Mouse (Mus musculus): ENCODE data around the gene Fam227a. TPM values are rescaled to one million over a fixed set of nuclear protein-coding genes. Genes with fewer than 3 reads are reported as not detected.
"Not testable (repeated sequence)": the region's sequence is repeated elsewhere in the genome, so short reads cannot be mapped to it uniquely, and the experiment has no call there.

Fam227a gene
- polyA plus RNA-seq, 1 experiment from 2014 or later = 2.5 TPM

DNA sequence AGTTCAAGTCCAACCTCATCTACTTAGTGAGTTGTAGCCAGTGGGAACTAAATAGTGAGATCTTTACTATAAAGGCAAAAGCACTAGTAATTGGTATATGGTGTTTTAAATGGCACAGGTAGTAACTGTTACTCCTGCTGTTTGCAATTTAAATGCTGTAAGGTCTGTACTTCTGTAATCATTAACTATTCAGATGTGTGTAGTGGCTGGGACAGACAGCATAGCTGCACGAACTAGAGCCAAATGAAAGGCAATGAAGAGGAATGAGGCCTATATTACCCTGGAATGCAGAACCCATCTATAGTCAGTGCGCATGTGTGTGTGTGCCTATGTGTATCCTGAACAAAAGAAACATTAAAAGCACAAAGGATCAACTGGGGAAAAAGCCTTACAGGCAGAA, 19.2 kb upstream of the Fam227a start:
- Histone ChIP-seq H3K27me3 (ENCODE audit: poor library complexity, severe bottlenecking) (no peaks in the 10 kb centered on the region), H3K4me3 (no peak overlapping the region), H3K9me3 (no peaks in the 10 kb centered on the region), H3K27ac (no peak overlapping the region), H3K36me3 (replicated peaks) (peaks cover 61% of the 10 kb centered on the region), H3K4me1 (peaks cover 7% of the 10 kb centered on the region; the same call in 1 of the 2 replicates)
- DNase-seq (ENCODE audit: extremely low spot score, low spot score) = no peak
- WGBS = 93% methylated on average over 2 of the region's 2 CpGs

- WGBS = 91% methylated on average over 11 of the region's 11 CpGs
- H3K9me3 ChIP-seq; DNase-seq (ENCODE audit: extremely low spot score, low spot score); H3K4me1 ChIP-seq; H3K27ac ChIP-seq; H3K27me3 ChIP-seq (ENCODE audit: poor library complexity, severe bottlenecking): not testable (repeated sequence)
- Histone ChIP-seq H3K36me3 (replicated peaks) (peaks cover 64% of the 10 kb centered on the region), H3K4me3 (peak overlapping the region; percentile 94)
Observed at GRCm38 (mm10) chr15:79671828-79672348, 13.1 kb upstream of the Fam227a start.

- H3K4me3 ChIP-seq = peak overlapping the region; percentile 94
- H3K27ac ChIP-seq = peak overlapping the region; percentile 92
- DNase-seq (ENCODE audit: extremely low spot score, low spot score) = no peak
- under 1% methylated on average over 37 of the region's 37 CpGs for WGBS
- peaks cover 7% of the 10 kb centered on the region for H3K4me1 ChIP-seq
- no peaks in the 10 kb centered on the region for H3K27me3 ChIP-seq (ENCODE audit: poor library complexity, severe bottlenecking)
- peaks cover 64% of the 10 kb centered on the region for H3K36me3 ChIP-seq (replicated peaks)
- H3K9me3 ChIP-seq = no peaks in the 10 kb centered on the region
Observed at GRCm38 (mm10) chr15:79670972-79671299, 12.2 kb upstream of the Fam227a start.

- 20% methylated on average over 33 of the region's 33 CpGs for WGBS
- peak within 1 kb of the TSS; percentile 94 for H3K4me3 ChIP-seq
- peak within 1 kb of the TSS; percentile 92 for H3K27ac ChIP-seq
- no peaks in the 10 kb centered on the region for H3K9me3 ChIP-seq
- H3K36me3 ChIP-seq (replicated peaks) = peaks cover 64% of the 10 kb centered on the region
- DNase-seq (ENCODE audit: extremely low spot score, low spot score) = peak; percentile 90
- peaks cover 7% of the 10 kb centered on the region for H3K4me1 ChIP-seq
- no peaks in the 10 kb centered on the region for H3K27me3 ChIP-seq (ENCODE audit: poor library complexity, severe bottlenecking)
Observed at GRCm38 (mm10) chr15:79670249-79670971, 11.7 kb upstream of the Fam227a start, which contains the start of gene Tomm22. Gene Tomm22 (plus strand): TSS chr15:79670861.

DNA sequence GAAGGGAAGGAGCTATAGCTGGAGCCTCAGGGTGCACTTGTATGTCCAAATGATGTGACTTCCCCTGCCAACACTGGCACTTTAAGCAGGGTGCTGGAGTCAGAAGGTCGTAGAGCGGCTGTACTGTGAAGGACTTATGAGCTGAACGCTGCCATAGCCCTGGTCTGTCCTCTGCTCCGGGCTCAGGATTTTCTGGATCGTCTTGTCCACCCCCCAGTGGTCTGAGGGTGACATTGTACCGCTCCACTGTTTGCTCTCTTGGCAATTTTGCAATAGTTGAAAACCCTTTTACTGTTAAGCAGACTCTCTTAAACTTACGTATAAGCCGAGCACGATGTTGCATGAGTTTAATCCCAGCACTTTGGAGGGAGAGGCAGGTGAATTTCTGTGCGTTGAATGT, 10.4 kb upstream of the Fam227a start:
- DNase-seq (ENCODE audit: extremely low spot score, low spot score) = no peak

GRCm38 (mm10) chr15:79664666-79665065, 5.9 kb upstream of the Fam227a start:
- Histone ChIP-seq H3K4me3 (no peak overlapping the region), H3K36me3 (replicated peaks) (peaks cover 64% of the 10 kb centered on the region), H3K4me1 (peaks cover 4% of the 10 kb centered on the region), H3K9me3 (peaks cover 5% of the 10 kb centered on the region; the same call in 1 of the 2 replicates), H3K27ac (no peak overlapping the region), H3K27me3 (ENCODE audit: poor library complexity, severe bottlenecking) (no peaks in the 10 kb centered on the region)
- no peak for DNase-seq (ENCODE audit: extremely low spot score, low spot score)
- 95% methylated on average over 8 of the region's 8 CpGs for WGBS

More for the DNA sequence above, 10.4 kb upstream of the Fam227a start:
- H3K4me1 ChIP-seq = peaks cover 7% of the 10 kb centered on the region
- no peaks in the 10 kb centered on the region for H3K9me3 ChIP-seq
- 82% methylated on average over 10 of the region's 10 CpGs for WGBS
- H3K4me3 ChIP-seq = no peak overlapping the region
- H3K27me3 ChIP-seq (ENCODE audit: poor library complexity, severe bottlenecking) = no peaks in the 10 kb centered on the region
- peaks cover 53% of the 10 kb centered on the region for H3K36me3 ChIP-seq (replicated peaks)
- no peak overlapping the region for H3K27ac ChIP-seq

- H3K27ac ChIP-seq = no peak overlapping the region
- peaks cover 15% of the 10 kb centered on the region for H3K4me1 ChIP-seq
- peaks cover 51% of the 10 kb centered on the region for H3K36me3 ChIP-seq (replicated peaks)
- no peak for DNase-seq (ENCODE audit: extremely low spot score, low spot score)
- H3K27me3 ChIP-seq (ENCODE audit: poor library complexity, severe bottlenecking) = no peaks in the 10 kb centered on the region
- 70% methylated on average over 4 of the region's 4 CpGs for WGBS
- peaks cover 5% of the 10 kb centered on the region; the same call in 1 of the 2 replicates for H3K9me3 ChIP-seq
- H3K4me3 ChIP-seq = no peak overlapping the region
Observed at GRCm38 (mm10) chr15:79661852-79662251, 3.1 kb upstream of the Fam227a start.

DNA sequence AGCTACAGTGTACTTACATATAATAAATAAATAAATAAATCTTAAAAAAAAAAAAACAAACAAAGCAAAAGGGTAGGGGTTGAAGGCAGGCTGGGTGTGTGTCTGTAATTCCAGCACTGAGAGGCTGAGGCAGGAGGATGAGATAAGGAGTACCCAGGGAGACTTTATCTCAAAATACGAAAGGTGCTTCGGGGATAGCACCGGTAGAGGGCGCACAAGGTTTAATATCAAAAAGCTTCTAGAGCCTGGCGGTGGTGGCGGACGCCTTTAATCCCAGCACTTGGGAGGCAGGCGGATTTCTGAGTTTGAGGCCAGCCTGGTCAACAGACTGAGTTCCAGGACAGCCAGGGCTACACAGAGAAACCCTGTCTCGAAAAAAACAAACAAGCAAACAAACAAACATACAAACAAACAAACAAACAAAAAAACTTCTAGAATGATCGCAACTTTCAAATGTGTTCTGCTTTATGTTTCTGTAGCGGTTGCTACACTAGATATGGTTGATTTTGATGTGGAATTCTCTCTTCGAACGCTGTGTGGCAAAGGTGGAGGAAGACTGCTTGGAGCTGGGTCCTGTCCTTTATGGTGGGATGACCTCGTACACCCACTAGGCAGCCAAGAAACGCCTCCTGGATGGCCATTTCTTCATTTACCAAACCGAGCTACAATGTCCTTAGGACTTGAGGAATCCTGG, 772 bp downstream of the Fam227a start:
- no peaks in the 10 kb centered on the region for H3K27me3 ChIP-seq (ENCODE audit: poor library complexity, severe bottlenecking)
- H3K27ac ChIP-seq = peak overlapping the region; percentile 99
- 4% methylated on average over 16 of the region's 16 CpGs for WGBS

DNA sequence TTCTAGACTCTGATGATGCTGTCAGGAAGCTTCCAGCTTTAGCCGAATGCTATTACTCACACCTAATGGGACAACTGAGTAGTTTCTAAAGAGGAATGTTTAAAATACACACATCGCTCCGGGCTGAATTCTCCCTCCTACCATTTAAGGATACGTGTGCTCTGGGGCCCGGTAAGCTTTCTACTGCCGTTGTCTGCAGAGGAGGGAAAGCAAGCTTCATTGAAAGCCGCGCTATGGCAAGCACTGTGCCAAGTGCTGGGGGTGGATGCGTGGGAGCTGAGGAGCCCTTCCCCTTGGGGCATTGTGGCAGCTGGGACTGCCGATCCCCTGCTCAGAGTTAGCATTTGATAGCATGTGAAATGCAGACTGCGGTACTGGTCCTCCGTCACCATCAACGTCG, 2.3 kb downstream of the Fam227a start:
- Histone ChIP-seq H3K27ac (no peak overlapping the region), H3K27me3 (ENCODE audit: poor library complexity, severe bottlenecking) (no peaks in the 10 kb centered on the region), H3K9me3 (peaks cover 1% of the 10 kb centered on the region; the same call in 1 of the 2 replicates), H3K4me1 (peaks cover 15% of the 10 kb centered on the region), H3K4me3 (no peak overlapping the region), H3K36me3 (replicated peaks) (peaks cover 13% of the 10 kb centered on the region)
- 93% methylated on average over 14 of the region's 14 CpGs for WGBS
- DNase-seq (ENCODE audit: extremely low spot score, low spot score) = no peak

More for the DNA sequence above, 772 bp downstream of the Fam227a start:
- peak; percentile 76 for DNase-seq (ENCODE audit: extremely low spot score, low spot score)
- peaks cover 15% of the 10 kb centered on the region for H3K4me1 ChIP-seq
- peak overlapping the region; percentile 80 for H3K4me3 ChIP-seq
- peaks cover 5% of the 10 kb centered on the region; the same call in 1 of the 2 replicates for H3K9me3 ChIP-seq
- H3K36me3 ChIP-seq (replicated peaks) = peaks cover 23% of the 10 kb centered on the region

- H3K27ac ChIP-seq = no peak overlapping the region
- peaks cover 33% of the 10 kb centered on the region for H3K36me3 ChIP-seq (replicated peaks)
- H3K4me1 ChIP-seq = no peaks in the 10 kb centered on the region
- no peaks in the 10 kb centered on the region for H3K9me3 ChIP-seq
- H3K4me3 ChIP-seq = no peak overlapping the region
- 75% methylated on average over 4 of the region's 4 CpGs for WGBS
- no peaks in the 10 kb centered on the region for H3K27me3 ChIP-seq (ENCODE audit: poor library complexity, severe bottlenecking)
- DNase-seq (ENCODE audit: extremely low spot score, low spot score) = no peak
Observed at GRCm38 (mm10) chr15:79651481-79651880, 7.3 kb downstream of the Fam227a start.

DNA sequence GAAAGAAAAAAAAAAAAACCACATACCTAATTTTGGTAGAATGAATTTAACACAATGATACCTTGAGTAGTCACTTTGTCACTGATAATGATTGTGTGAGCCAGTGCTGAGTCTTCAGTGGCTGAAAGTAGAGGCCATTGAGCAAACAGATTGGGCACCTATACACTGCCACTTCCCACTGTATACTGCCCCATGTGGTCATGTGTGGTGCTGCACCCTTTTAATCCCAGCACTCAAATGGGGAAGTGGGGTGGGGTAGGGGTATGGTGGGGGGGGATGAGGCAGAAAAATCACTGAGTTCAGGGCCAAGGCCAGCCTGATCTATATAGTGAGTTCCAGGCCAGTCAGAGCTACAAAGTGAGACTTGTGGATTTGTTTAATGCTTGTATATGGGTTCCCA, 8.2 kb downstream of the Fam227a start:
- H3K4me3 ChIP-seq = no peak overlapping the region
- H3K27me3 ChIP-seq (ENCODE audit: poor library complexity, severe bottlenecking) = no peaks in the 10 kb centered on the region
- no peak overlapping the region for H3K27ac ChIP-seq
- DNase-seq (ENCODE audit: extremely low spot score, low spot score) = no peak
- H3K36me3 ChIP-seq (replicated peaks) = peaks cover 33% of the 10 kb centered on the region
- H3K9me3 ChIP-seq = no peaks in the 10 kb centered on the region
- no peaks in the 10 kb centered on the region for H3K4me1 ChIP-seq

- WGBS = 89% methylated on average over 12 of the region's 12 CpGs
- H3K27ac ChIP-seq = no peak overlapping the region
- H3K4me3 ChIP-seq = no peak overlapping the region
- H3K36me3 ChIP-seq (replicated peaks) = peaks cover 38% of the 10 kb centered on the region
- H3K4me1 ChIP-seq = no peaks in the 10 kb centered on the region
- no peaks in the 10 kb centered on the region for H3K27me3 ChIP-seq (ENCODE audit: poor library complexity, severe bottlenecking)
- DNase-seq (ENCODE audit: extremely low spot score, low spot score) = no peak
- H3K9me3 ChIP-seq = no peaks in the 10 kb centered on the region
Observed at GRCm38 (mm10) chr15:79648130-79648529, 10.6 kb downstream of the Fam227a start.

DNA sequence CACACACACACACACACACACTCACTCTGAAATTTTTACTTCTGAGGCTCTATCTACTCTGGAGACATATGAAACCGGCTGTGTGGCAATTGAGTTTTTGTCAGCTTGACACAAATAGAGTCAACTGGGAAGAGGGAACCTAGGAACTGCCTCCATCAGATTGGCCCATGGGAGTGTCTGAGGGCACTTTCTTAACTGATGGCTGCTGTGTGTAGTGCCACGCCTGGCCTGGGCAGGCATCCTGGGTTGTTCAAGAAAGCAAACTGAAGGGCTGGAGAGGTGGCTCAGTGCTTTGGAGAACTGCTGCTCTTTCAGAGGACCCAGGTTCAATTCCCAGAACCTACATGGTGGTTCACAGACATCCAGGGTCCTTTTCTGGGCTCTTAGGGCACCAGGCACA, 13.3 kb downstream of the Fam227a start:
- Histone ChIP-seq H3K36me3 (replicated peaks) (peaks cover 45% of the 10 kb centered on the region), H3K4me1 (no peaks in the 10 kb centered on the region), H3K9me3 (no peaks in the 10 kb centered on the region), H3K4me3 (no peak overlapping the region), H3K27ac (no peak overlapping the region), H3K27me3 (ENCODE audit: poor library complexity, severe bottlenecking) (no peaks in the 10 kb centered on the region)
- DNase-seq (ENCODE audit: extremely low spot score, low spot score) = no peak
- 87% methylated on average over 2 of the region's 2 CpGs for WGBS

All from forebrain, embryonic 10.5 days (tissue).